Mouse (Mus musculus): ENCODE results near the gene Sept11.

Gene Sept11

GRCm38 (mm10) chr5:93092857-93093622, at the start of gene Sept11:
Sept11 (plus strand) TSS chr5:93093437.
- peak; percentile 79 for DNase-seq (ENCODE audit: low read depth, low spot score)

DNA sequence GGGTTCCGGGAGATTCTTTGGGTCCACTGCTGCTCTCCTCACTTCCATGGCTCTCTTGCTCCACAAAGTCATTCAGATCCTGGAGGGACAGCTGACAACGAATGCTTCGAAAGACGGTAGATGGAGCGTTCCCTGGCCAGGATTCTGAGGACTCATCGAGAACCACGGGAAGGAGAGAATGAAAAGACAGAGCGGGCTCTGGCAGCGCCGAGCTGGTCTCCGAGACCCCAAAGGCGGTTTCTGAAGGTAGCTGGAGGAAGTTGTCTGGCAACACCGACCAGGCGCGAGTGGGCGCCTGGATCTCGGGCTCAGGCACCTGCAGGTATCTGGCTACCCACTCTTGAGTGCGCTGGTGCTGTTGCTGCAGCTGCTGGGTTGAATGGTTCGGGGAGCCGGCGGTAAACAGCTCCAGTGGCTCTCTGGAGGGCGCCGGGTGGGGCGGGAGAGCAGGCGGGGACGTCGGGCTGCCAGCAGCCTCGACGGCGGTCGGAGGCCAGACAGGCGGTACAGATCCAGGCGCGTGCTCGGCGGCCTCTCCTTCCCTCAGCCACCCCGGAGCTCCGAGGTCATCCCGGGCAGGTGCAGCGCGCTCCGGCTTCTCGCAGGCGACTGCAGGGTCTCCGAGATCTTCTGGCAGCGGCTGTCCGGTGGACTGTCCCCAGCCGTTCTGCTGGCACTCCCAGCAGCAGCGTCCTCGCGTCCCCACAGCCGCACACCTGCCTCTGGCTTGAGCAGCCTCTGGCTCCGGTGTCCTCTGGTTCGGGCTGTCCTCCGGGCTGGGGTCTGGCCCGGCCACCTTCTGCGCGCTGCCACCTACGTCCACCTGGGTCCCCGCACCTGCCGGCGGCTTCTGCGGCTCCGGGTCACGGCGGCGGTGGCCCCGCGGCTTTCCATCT, 49.3 kb upstream of the Sept11 start:
- no peak for DNase-seq (ENCODE audit: low read depth, low spot score)

GRCm38 (mm10) chr5:93044584-93045370, 48.5 kb upstream of the Sept11 start, which contains the start of gene Sowahb:
Sowahb (minus strand) TSS chr5:93045022.
- no peak for DNase-seq (ENCODE audit: low read depth, low spot score)

GRCm38 (mm10) chr5:93045371-93045714, 47.9 kb upstream of the Sept11 start:
- no peak for DNase-seq (ENCODE audit: low read depth, low spot score)

- no peak for DNase-seq (ENCODE audit: low read depth, low spot score)
Measured at GRCm38 (mm10) chr5:93046306-93046845, 46.9 kb upstream of the Sept11 start.

DNA sequence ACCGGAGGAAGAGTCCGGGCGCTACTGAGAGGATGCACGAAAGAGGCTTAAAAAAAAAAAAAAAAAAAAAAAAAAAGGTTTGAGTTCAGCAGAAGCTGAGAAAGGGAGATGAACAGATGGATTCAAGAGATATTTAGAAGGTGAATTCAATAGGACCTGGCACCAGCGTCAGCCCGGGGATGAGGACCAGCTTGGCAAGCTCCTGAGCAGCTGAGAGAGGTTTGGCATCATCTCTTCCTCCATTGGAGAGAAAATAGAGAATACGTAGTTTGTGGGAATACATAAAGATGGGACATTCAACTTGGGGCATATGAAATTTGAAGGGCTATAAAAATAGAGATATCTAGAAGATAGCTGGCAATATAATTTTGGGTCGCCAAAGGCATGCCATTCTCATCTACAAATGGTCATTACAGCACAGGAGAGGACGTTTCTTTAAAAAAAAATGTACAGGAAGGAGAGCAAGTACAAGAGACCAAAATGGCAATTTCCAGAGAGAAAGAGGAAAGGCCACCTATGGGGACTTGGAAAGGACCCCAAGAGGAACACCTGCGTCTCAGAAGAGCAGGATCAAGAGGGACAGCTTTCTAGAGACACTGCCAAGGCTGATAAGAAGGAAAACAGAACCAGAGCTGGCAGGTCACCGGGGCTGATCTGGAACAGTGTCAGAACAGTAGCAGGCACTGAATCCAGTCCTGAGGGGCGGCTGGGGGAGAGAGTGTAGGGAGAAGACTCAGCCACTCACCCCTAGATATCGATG, 44.6 kb upstream of the Sept11 start:
- no peak for DNase-seq (ENCODE audit: low read depth, low spot score)

DNA sequence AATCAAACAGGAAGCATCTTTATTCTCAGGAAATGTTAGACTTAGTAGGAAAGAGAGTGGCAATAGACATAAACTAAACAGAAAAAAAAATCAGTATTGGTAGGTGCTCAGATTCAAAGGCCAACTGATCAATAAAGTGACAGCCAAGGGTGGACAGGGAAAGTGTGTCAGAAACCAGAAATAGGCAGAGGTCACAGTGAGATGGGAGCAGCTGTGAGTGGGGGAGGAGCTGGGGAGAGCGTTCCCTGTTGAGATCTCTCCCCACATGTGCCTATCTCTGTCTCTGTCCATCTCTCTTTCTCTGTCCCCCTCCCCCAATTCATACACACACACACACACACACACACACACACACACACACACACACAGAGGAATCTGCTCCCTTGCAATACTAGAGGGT, 43.3 kb upstream of the Sept11 start:
- DNase-seq (ENCODE audit: low read depth, low spot score) = no peak

DNA sequence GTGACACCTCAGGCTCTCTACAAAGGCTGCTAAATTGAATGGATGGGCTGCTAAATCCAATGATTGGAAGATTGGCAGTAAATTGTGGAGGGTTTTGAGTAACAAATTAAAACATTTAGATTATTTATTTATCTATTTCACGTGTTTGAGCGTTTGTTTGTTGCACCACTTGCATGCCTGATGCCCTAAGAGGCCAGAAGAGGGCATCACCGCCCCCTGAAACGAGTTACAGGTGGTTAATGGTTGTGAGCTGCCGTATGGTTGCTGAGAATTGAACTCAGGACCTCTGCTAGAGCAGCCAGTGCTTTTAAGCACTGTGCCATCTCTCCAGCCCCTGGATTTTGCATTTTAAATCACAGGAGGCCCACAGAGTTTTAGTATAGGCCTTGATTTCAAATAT, 42.2 kb upstream of the Sept11 start:
- DNase-seq (ENCODE audit: low read depth, low spot score) = no peak

DNA sequence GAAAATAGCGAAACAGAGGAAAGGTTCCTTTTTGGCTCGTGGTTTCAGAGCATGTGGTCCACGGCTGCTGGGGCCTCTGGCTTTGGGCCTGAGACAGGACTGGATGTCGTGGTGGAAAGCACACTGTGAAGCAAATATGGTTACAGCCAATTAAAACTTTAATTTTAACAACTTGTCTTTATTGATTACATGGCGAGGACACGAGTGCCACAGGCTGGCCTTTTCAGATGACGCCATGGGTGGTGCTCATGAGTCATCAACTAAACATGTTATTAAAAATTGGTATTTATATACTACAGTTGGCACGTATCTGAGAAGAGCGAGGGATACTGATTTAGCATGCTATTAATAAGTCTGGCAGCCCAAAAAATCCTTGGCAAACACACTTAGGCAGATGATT, 41.3 kb upstream of the Sept11 start:
- DNase-seq (ENCODE audit: low read depth, low spot score) = no peak

GRCm38 (mm10) chr5:93053606-93054397, 39.4 kb upstream of the Sept11 start:
- DNase-seq (ENCODE audit: low read depth, low spot score) = no peak

- DNase-seq (ENCODE audit: low read depth, low spot score) = no peak
Measured at GRCm38 (mm10) chr5:93060865-93061264, 32.4 kb upstream of the Sept11 start.

GRCm38 (mm10) chr5:93077661-93078323, 15.4 kb upstream of the Sept11 start:
- DNase-seq (ENCODE audit: low read depth, low spot score) = no peak

DNA sequence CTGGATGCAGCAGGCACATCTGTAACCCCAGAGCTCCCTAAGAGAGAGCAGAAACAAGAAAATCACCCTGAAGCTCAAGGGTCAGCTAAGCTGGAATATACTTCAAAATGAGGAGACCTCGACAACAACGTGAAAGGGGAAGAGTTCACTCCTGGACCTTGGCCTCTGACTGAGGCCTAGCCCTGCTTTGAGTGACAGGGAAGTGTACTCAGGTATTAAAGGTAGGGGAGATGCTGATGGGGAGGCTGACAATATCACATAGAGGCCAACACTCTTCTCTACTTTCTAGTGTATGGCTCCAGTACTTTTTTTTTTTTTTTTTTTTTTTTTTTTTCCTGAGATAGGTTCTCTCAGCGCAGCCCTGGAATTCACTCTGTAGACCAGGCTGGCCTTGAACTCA, 13.6 kb upstream of the Sept11 start:
- DNase-seq (ENCODE audit: low read depth, low spot score) = no peak

GRCm38 (mm10) chr5:93085015-93085598, 8.1 kb upstream of the Sept11 start:
- no peak for DNase-seq (ENCODE audit: low read depth, low spot score)

DNA sequence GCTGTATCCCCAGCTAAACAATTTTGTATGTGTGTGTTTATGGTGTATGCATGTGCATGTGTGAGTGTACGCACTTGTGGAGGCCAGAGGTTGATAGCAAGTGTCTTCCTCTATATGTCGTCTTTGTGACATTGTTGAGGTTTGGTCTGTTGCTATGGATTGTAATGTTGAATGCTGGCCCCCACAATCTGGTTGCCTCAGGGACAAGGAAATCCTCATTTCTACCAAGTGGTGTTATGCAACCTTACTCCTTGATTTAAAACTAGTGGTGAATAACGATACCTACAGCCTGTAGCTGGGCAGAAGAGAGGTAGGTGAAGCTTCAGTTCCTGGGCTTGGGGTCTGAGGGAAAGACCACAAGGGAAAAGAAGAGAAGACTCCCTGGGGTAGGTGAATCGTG, 7.3 kb upstream of the Sept11 start:
- no peak for DNase-seq (ENCODE audit: low read depth, low spot score)

GRCm38 (mm10) chr5:93091266-93091665, 2.0 kb upstream of the Sept11 start:
- DNase-seq (ENCODE audit: low read depth, low spot score) = no peak

DNA sequence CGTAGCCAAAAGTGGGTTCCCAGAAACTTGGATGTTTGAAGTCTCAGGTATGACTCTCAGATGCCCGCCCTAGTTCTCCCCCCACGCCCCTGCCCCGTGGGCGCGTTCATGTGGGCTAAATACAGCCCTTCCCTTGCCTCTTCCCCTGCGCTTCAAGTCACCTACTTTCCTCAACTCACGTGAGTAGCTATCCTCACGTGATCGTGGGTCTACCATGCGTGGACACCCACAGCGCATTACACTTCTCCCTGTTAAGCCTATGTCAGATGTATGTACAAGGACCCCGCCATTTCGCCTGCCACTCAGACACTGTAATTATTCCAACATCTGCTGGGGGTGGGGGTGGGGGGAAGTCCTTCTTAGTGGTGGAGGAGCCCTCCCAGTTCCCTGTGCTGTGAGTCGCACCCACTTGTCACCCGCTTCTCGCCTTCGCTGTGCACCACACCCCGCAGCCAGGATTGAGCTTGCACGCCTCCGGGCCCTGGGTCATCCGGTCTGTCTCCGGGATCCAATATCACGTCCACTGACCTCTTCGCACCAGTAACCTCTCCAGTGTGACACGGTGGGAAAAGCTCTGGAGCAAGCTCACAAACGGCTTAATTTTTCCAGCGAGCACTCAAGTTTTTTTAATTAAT, 973 bp upstream of the Sept11 start:
- peak; percentile 46 for DNase-seq (ENCODE audit: low read depth, low spot score)

- DNase-seq (ENCODE audit: low read depth, low spot score) = no peak
Measured at GRCm38 (mm10) chr5:93093638-93094527, 646 bp downstream of the Sept11 start.
